Mouse (Mus musculus): Measurements from ENCODE around the gene Prss35. TPM values are rescaled to one million over a fixed set of nuclear protein-coding genes. Genes with fewer than 3 reads are reported as not detected.

Prss35 gene
- polyA plus RNA-seq, 1 experiment = 0.12 TPM

GRCm38 (mm10) chr9:86800600-86801163, 57.2 kb downstream of the Prss35 start:
- Histone ChIP-seq H3K36me3 (ENCODE audit: control insufficient read depth, insufficient read depth, low read length) (no peaks in the 10 kb centered on the region), H3K27me3 (ENCODE audit: control insufficient read depth, insufficient read depth, low read length) (no peaks in the 10 kb centered on the region), H3K4me3 (ENCODE audit: extremely low read depth, insufficient read depth, insufficient read length) (no peak overlapping the region), H3K27ac (ENCODE audit: insufficient read depth, low read length) (no peak overlapping the region), H3K4me1 (ENCODE audit: control insufficient read depth, insufficient read depth, insufficient read length) (no peaks in the 10 kb centered on the region)
- no peak for DNase-seq (ENCODE audit: low read depth in 1 of 2, low spot score in 2 of 2)
- TF ChIP-seq CTCF (IDR thresholded peaks at IDR 0.05; ENCODE audit: extremely low read depth, insufficient read depth, insufficient read length, insufficient replicate concordance) = no peak
- no peak for TF ChIP-seq POLR2A (IDR thresholded peaks at IDR 0.05; ENCODE audit: low read depth, low read length)
- WGBS = 36% methylated on average over 3 of the region's 3 CpGs

Other genes starting within 250 kb of the Prss35 start
- 2.2 TPM in 2 replicates for gene Pgm3, start 171.8 kb upstream of the Prss35 start, polyA plus RNA-seq (2012; rRNA removed)
- gene Rwdd2a, start 171.7 kb upstream of the Prss35 start, polyA plus RNA-seq (2012; rRNA removed) = 0.96 and 1.3 TPM in 2 replicates
- 1.4 and 2.0 TPM in 2 replicates for gene Me1, start 47.7 kb upstream of the Prss35 start, polyA plus RNA-seq (2012; rRNA removed)
- 0.53 and 0.59 TPM in 2 replicates for gene Snap91, start 137.0 kb downstream of the Prss35 start, polyA plus RNA-seq (2012; rRNA removed)

Measured in spleen, adult 2 months (tissue).